Mouse (Mus musculus) embryonic facial prominence, embryonic 14.5 days (tissue): Measurements from ENCODE around the gene Armcx5. TPM values are rescaled to one million over a fixed set of nuclear protein-coding genes. Genes with fewer than 3 reads are reported as not detected.
A peak's percentile ranks its signal among the peaks of the same experiment; 100 is the strongest.
"Not testable (repeated sequence)": the region's sequence is repeated elsewhere in the genome, so short reads cannot be mapped to it uniquely, and the experiment has no call there.

Source experiments
- ATAC-seq: fragments of 200-750 bp; cut with Nextera tagmentation; 2 replicates; pipeline ENCODE4 v1.8.0; 2017; ENCODE audit warnings: low read depth, moderate number of reproducible peaks, moderate TSS enrichment
- DNase-seq: peaks from one replicate; pipeline ENCODE4 v3.0.0-alpha.2; 2015; ENCODE audit warnings: low spot score
- H3K27ac ChIP-seq: fragments of 300-500 bp; sonication (generic); replicated peaks from 2 replicates; pipeline ENCODE4 v1.5.1; 2014; ENCODE audit warnings: low read depth, mild to moderate bottlenecking, low read length, moderate library complexity
- H3K27me3 ChIP-seq: fragments of 300-500 bp; sonication (generic); replicated peaks from 2 replicates; pipeline ENCODE4 v1.6.1; 2014; ENCODE audit warnings: low read length; ENCODE audit not compliant: control insufficient read depth, insufficient read depth
- H3K36me3 ChIP-seq: fragments of 300-500 bp; sonication (generic); 2 replicates; pipeline ENCODE4 v1.6.1; 2014; ENCODE audit warnings: low read length, mixed read lengths; ENCODE audit not compliant: control insufficient read depth, insufficient read depth
- H3K4me1 ChIP-seq: fragments of 300-500 bp; sonication (generic); 2 replicates; pipeline ENCODE4 v1.6.1; 2014; ENCODE audit warnings: antibody characterized with exemption, low read length; ENCODE audit not compliant: control insufficient read depth, insufficient read depth
- H3K4me2 ChIP-seq: fragments of 300-500 bp; sonication (generic); 2 replicates; pipeline ENCODE4 v1.6.1; 2014; ENCODE audit warnings: low read depth, mild to moderate bottlenecking, low read length, moderate library complexity, mixed read lengths
- H3K4me3 ChIP-seq: fragments of 300-500 bp; sonication (generic); 2 replicates; pipeline ENCODE4 v1.5.1; 2014; ENCODE audit warnings: low read depth, mild to moderate bottlenecking, low read length
- H3K9ac ChIP-seq: fragments of 300-500 bp; sonication (generic); 2 replicates; pipeline ENCODE4 v1.6.1; 2014; ENCODE audit warnings: low read depth, mild to moderate bottlenecking, low read length, moderate library complexity, mixed read lengths
- H3K9me3 ChIP-seq: fragments of 300-500 bp; sonication (generic); 2 replicates; pipeline ENCODE4 v1.6.1; 2016; ENCODE audit warnings: low read length; ENCODE audit not compliant: control insufficient read depth
- WGBS: fragments of 180-500 bp; shearing (Covaris S2); extraction: QIAGEN DNeasy Blood & Tissue Kit; methylation state at CpG from one replicate; pipeline ENCODE4 v1.1.7; 2014; 5-methylcytosine and 5-hydroxymethylcytosine counted together
- microRNA counts: library from miRNA; unstranded; fragments of <30 nt; microRNA quantifications from one replicate; lab custom pipeline; 2017
- microRNA-seq: library from miRNA; unstranded; fragments of <30 nt; microRNA quantifications from one replicate; pipeline ENCODE4, GENCODE M21; 2016; ENCODE audit warnings: borderline number of aligned reads
- polyA plus RNA-seq: library from polyadenylated mRNA; unstranded; fragments of >200 nt; fragmentation: Nextera tagmentation; extraction: Ambion mirVana; gene quantifications from 2 replicates; pipeline ENCODE4 v1.2.1, GENCODE M21; 2014

Gene Armcx5
- polyA plus RNA-seq, 1 experiment from 2014 or later: 6.9 TPM

GRCm38 (mm10) chrX:135796305-135797211 lies 54.0 kb downstream of the Armcx5 start:
- not testable (repeated sequence) for H3K27ac ChIP-seq, H3K4me1 ChIP-seq, H3K9me3 ChIP-seq, DNase-seq, H3K27me3 ChIP-seq
- H3K9ac ChIP-seq: peak overlapping the region; percentile 63
- peak overlapping the region; percentile 53 for H3K4me3 ChIP-seq
- peaks cover 20% of the 10 kb centered on the region for H3K36me3 ChIP-seq
- WGBS: 24% methylated on average over 6 of the region's 26 CpGs
- peak overlapping the region; percentile 56 for H3K4me2 ChIP-seq
- peak; percentile 44 for ATAC-seq

MicroRNAs within 50 kb of the gene (microRNA counts, 519-probe panel; counts per million panel counts)
- microRNA mmu-miR-1970 (lab: Ali Mortazavi, UCI): 19.3 counts per million

Small RNA genes lying within 50 kb of the gene (microRNA-seq; reads per million reads assigned to microRNA genes)
- gene Mir1970 (not detected), gene Mir7646 (not detected)

Other genes starting within 250 kb of the Armcx5 start
- gene AV320801, start 248.1 kb upstream of the Armcx5 start, polyA plus RNA-seq: 0.19 TPM in 1 of 2 replicates, not detected in the other
- gene Nxf7, start 144.0 kb upstream of the Armcx5 start, polyA plus RNA-seq: 0.24 and 0.35 TPM in 2 replicates
- 0.62 and 0.70 TPM in 2 replicates for gene Prame, start 115.0 kb upstream of the Armcx5 start, polyA plus RNA-seq
- gene Tcp11x2, start 48.9 kb upstream of the Armcx5 start, polyA plus RNA-seq: 0.14 TPM in 1 of 2 replicates, not detected in the other
- 1.0 and 1.3 TPM in 2 replicates for gene Tmsb15a, start 17.5 kb upstream of the Armcx5 start, polyA plus RNA-seq
- 56.4 and 59.2 TPM in 2 replicates for gene Gprasp1, start within 50 bp of the Armcx5 start, polyA plus RNA-seq
- gene Bhlhb9, start 54.9 kb downstream of the Armcx5 start, polyA plus RNA-seq: 48.6 and 59.2 TPM in 2 replicates
- 28.0 and 36.9 TPM in 2 replicates for gene Gprasp2, start 96.3 kb downstream of the Armcx5 start, polyA plus RNA-seq